33 mouse cellular contexts compared by ENCODE assay signal in genomic region chr16:11313512-11313911, GRCm38 (mm10). TPM values are rescaled to one million over a fixed set of nuclear protein-coding genes. Genes with fewer than 3 reads are reported as not detected.
"Had no signal": no experiment of that assay in that cellular context is flagged by ENCODE, and none has a peak within 500 bp of the region (broad histone marks: within the 10 kb centered on the region; RNA-seq: fewer than 3 reads in every experiment).

Gene Tnfrsf17 (plus strand): TSS chr16:11313812.

- H3K36me3 ChIP-seq: heart, embryonic 13.5 days; heart, embryonic 15.5 days; hindbrain, embryonic 10.5 days; hindbrain, embryonic 12.5 days; intestine, embryonic 15.5 days; limb, embryonic 10.5 days; limb, embryonic 12.5 days; liver, embryonic 13.5 days; liver, embryonic 15.5 days had no signal

- DNase-seq: gastrocnemius, adult 2 months; gastrocnemius, postnatal 10 days; gastrocnemius, postnatal 25 days; heart, adult 2 months; heart, postnatal 14 days; heart, postnatal 4 days; kidney, adult 18-20 months; kidney, adult 8-10 months; kidney, postnatal 10 days; kidney, postnatal 25 days; kidney, postnatal 4 days; liver; liver, embryonic 13.5 days had no signal

- H3K4me1 ChIP-seq: hindbrain, embryonic 12.5 days; intestine, embryonic 15.5 days; liver, embryonic 13.5 days; liver, embryonic 15.5 days had no signal

- H3K27ac ChIP-seq: gastrocnemius, adult 2 months; heart, adult 2 months; heart, embryonic 13.5 days; heart, embryonic 15.5 days; hindbrain, embryonic 10.5 days; hindbrain, embryonic 12.5 days; intestine, embryonic 15.5 days; left cerebral cortex, adult 2 months; limb, embryonic 10.5 days; limb, embryonic 12.5 days; liver, embryonic 13.5 days; liver, embryonic 15.5 days had no signal

- H3K4me3 ChIP-seq: gastrocnemius, adult 2 months; heart, adult 2 months; heart, embryonic 13.5 days; heart, embryonic 15.5 days; hindbrain, embryonic 10.5 days; hindbrain, embryonic 12.5 days; intestine, embryonic 15.5 days; left cerebral cortex, adult 2 months; limb, embryonic 10.5 days; limb, embryonic 12.5 days; liver, embryonic 13.5 days; liver, embryonic 15.5 days had no signal

- H3K27me3 ChIP-seq: heart, embryonic 13.5 days; heart, embryonic 15.5 days; hindbrain, embryonic 12.5 days; intestine, embryonic 15.5 days; limb, embryonic 12.5 days; liver, embryonic 13.5 days; liver, embryonic 15.5 days had no signal

RNA-seq across cellular contexts. Expression of gene Tnfrsf17, which starts in this region (rescaled TPM):
- total RNA-seq: gastrocnemius, adult 2 months; gastrocnemius, postnatal 25 days; gastrocnemius, postnatal 4 days; granulocyte monocyte progenitor cell, adult 5-6 weeks; heart, adult 2 months; heart, postnatal 14 days; heart, postnatal 4 days; layer of hippocampus, postnatal 14 days; left cerebral cortex, adult 2 months; left cerebral cortex, postnatal 14 days had no signal
- polyA plus RNA-seq: heart, embryonic 11.5 days; heart, embryonic 13.5 days; heart, postnatal 0 days; hindbrain, embryonic 10.5 days; hindbrain, embryonic 12.5 days; inflammation-experienced regulatory T-cells, adult 6 months; intestine, embryonic 15.5 days; intestine, postnatal 0 days; kidney, embryonic 14.5 days; kidney, embryonic 16.5 days; limb, embryonic 10.5 days; limb, embryonic 12.5 days; liver, embryonic 11.5 days; liver, embryonic 13.5 days; liver, embryonic 15.5 days had no signal
